Mouse (Mus musculus) MEL (cell line): ENCODE measurements at regions not wholly inside any gene's neighbourhood (a gene's known extent, or its start where the extent isn't known, plus 50 kb on each side); places are given as distances from the start of the nearest gene placed in this dataset.

Experiments
- CTCF ChIP-seq, 3 experiments: IDR thresholded peaks in 2 of 3; conservative IDR thresholded peaks in 1 of 3; 2 replicates each; pipeline ENCODE4 v1.5.1; 2011 to 2012; ENCODE audit warnings: low read length in 3 of 3, low read depth in 2 of 3, mild to moderate bottlenecking in 2 of 3, improper control_type of control experiment in 1 of 3, inconsistent platforms in 1 of 3, mixed read lengths in 1 of 3, moderate library complexity in 1 of 3; ENCODE audit not compliant: control insufficient read depth in 1 of 3, insufficient read depth in 1 of 3, poor library complexity in 1 of 3, severe bottlenecking in 1 of 3
- EP300 ChIP-seq, 2 experiments: IDR thresholded peaks; 2 replicates each; pipeline ENCODE4 v1.6.1; 2011; ENCODE audit warnings: improper control_type of control experiment in 2 of 2, low read length in 2 of 2, low read depth in 1 of 2, mild to moderate bottlenecking in 1 of 2
- MYC ChIP-seq: IDR thresholded peaks from 2 replicates; pipeline ENCODE4 v1.6.1; 2011; ENCODE audit warnings: low read depth, mild to moderate bottlenecking, low read length, improper control_type of control experiment, moderate library complexity
- POLR2A ChIP-seq, 2 experiments: IDR thresholded peaks; 2 replicates each; pipeline ENCODE4 v1.6.1; 2011 to 2012; ENCODE audit warnings: low read length in 2 of 2, mild to moderate bottlenecking in 2 of 2, control low read depth in 1 of 2, improper control_type of control experiment in 1 of 2, low read depth in 1 of 2, moderate library complexity in 1 of 2; ENCODE audit not compliant: control insufficient read depth in 1 of 2, insufficient read depth in 1 of 2, poor library complexity in 1 of 2
- TAL1 ChIP-seq: IDR thresholded peaks from 2 replicates; pipeline ENCODE4 v1.6.1; 2012; ENCODE audit warnings: mild to moderate bottlenecking, inconsistent platforms, low read length, moderate library complexity, mixed read lengths

DNA sequence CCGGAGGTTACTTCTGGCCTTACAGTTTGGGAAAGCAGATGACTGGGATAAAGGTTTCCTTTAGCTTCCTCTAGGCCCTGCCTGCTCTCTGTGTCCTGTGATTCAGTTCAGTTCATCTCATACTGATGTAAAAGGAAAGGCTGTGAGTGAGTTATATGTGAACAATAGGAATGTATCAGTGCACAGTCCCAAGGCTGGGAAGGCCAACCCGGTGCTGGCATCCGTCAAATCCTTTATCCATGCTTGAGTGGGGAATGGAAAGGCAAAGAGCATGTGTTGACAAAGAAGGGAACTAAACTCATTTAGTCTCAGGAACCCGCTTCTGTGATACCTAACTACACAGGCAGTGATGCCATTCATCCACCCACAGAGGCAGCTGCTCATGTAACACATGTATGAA is 89.0 kb upstream of the Zfand5 start:
- TF ChIP-seq MYC (no peak), EP300 (IDR thresholded peaks at IDR 0.05; ENCODE audit: low read depth in 1 of 2, low read length in 2 of 2) (no peak), POLR2A (IDR thresholded peaks at IDR 0.05; ENCODE audit: control insufficient read depth in 1 of 2, insufficient read depth in 1 of 2, low read depth in 1 of 2, low read length in 2 of 2, poor library complexity in 1 of 2) (no peak), TAL1 (no peak), CTCF (IDR thresholded peaks at IDR 0.05 in 2 of 3, conservative IDR thresholded peaks at IDR 0.05 in 1 of 3; ENCODE audit: control insufficient read depth in 1 of 3, insufficient read depth in 1 of 3, low read depth in 2 of 3, low read length in 3 of 3, poor library complexity in 1 of 3, severe bottlenecking in 1 of 3) (no peak)
